Mouse (Mus musculus) spleen, adult 18-20 months (tissue): ENCODE results near the gene Atg13.
"Not testable (repeated sequence)": the region's sequence is repeated elsewhere in the genome, so short reads cannot be mapped to it uniquely, and the experiment has no call there.

Source experiments
- DNase-seq, 2 experiments: peaks; one replicate each; pipeline ENCODE4 v3.0.0; 2022; ENCODE audit warnings: mixed read lengths in 2 of 2

Gene Atg13

GRCm38 (mm10) chr2:91710272-91711234 lies at the start of gene Atg13, which contains the start of gene Harbi1:
Atg13 (minus strand) TSS chr2:91710576.
Harbi1 (plus strand) TSS chr2:91710852.
- DNase-seq = peak; percentile 84 to 93

- no peak for DNase-seq
These were observed 39.5 kb upstream of the Atg13 start for GRCm38 (mm10) chr2:91749811-91750261.

- no peak for DNase-seq
These were observed 34.3 kb upstream of the Atg13 start for GRCm38 (mm10) chr2:91744686-91745085.

- DNase-seq = no peak
These were observed 29.2 kb upstream of the Atg13 start for GRCm38 (mm10) chr2:91739586-91739985.

- no peak for DNase-seq
These were observed 24.8 kb upstream of the Atg13 start for GRCm38 (mm10) chr2:91735221-91735620.

- peak; percentile 55 to 78 for DNase-seq
These were observed 19.8 kb upstream of the Atg13 start, which contains the start of gene Ambra1 for GRCm38 (mm10) chr2:91729971-91730821. Ambra1 (plus strand) TSS chr2:91730134.

- no peak for DNase-seq
These were observed 19.2 kb upstream of the Atg13 start for GRCm38 (mm10) chr2:91729571-91729970.

GRCm38 (mm10) chr2:91727011-91727410 lies 16.6 kb upstream of the Atg13 start:
- DNase-seq = no peak

GRCm38 (mm10) chr2:91725476-91725875 lies 15.1 kb upstream of the Atg13 start:
- not testable (repeated sequence) for DNase-seq

- DNase-seq = no peak
These were observed 14.3 kb upstream of the Atg13 start for GRCm38 (mm10) chr2:91724716-91725115.

- no peak for DNase-seq
These were observed 13.6 kb upstream of the Atg13 start for GRCm38 (mm10) chr2:91723951-91724350.

- DNase-seq = no peak
These were observed 13.0 kb upstream of the Atg13 start for GRCm38 (mm10) chr2:91723382-91723781.

GRCm38 (mm10) chr2:91718276-91718675 lies 7.9 kb upstream of the Atg13 start:
- no peak for DNase-seq

GRCm38 (mm10) chr2:91714921-91715320 lies 4.5 kb upstream of the Atg13 start:
- no peak for DNase-seq

GRCm38 (mm10) chr2:91711256-91711925 lies 1.0 kb upstream of the Atg13 start:
- DNase-seq = peak in 1 of 2 experiments; percentile 3

- DNase-seq = no peak
These were observed 2.0 kb downstream of the Atg13 start for GRCm38 (mm10) chr2:91708361-91708760.

GRCm38 (mm10) chr2:91706456-91706855 lies 3.9 kb downstream of the Atg13 start:
- DNase-seq = no peak

GRCm38 (mm10) chr2:91705736-91706135 lies 4.6 kb downstream of the Atg13 start:
- DNase-seq = no peak

- no peak for DNase-seq
These were observed 9.0 kb downstream of the Atg13 start for GRCm38 (mm10) chr2:91701366-91701765.

- no peak for DNase-seq
These were observed 11.2 kb downstream of the Atg13 start for GRCm38 (mm10) chr2:91699225-91699624.

GRCm38 (mm10) chr2:91696225-91696590 lies 14.2 kb downstream of the Atg13 start:
- no peak for DNase-seq

- no peak for DNase-seq
These were observed 14.7 kb downstream of the Atg13 start for GRCm38 (mm10) chr2:91695436-91696224.
